Mouse (Mus musculus): ENCODE measurements at regions not wholly inside any gene's neighbourhood (a gene's known extent, or its start where the extent isn't known, plus 50 kb on each side); places are given as distances from the start of the nearest gene placed in this dataset.
"Not testable (repeated sequence)": the region's sequence is repeated elsewhere in the genome, so short reads cannot be mapped to it uniquely, and the experiment has no call there.

DNA sequence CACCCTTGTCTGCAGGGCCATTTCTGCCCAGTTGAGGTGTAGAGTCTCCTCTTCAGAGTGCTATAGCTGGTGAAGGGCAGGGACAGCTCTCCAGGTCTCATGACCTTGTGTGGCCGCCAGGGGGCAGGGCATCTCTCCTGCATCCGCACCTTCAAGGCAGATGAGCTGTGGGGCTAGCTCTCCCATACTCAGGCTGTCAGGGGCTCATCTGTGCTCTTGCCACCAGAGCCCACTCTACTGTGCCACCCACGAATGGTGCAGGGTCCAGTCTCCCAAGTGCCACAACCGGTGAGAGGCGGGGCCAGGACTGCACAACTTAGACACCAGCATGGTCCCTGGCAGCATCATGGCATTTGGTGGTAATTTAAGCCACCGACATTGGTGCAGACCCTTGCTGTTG, 111.3 kb downstream of the Syt10 start:
- Histone ChIP-seq H3K4me1 (replicated peaks; ENCODE audit: control insufficient read depth, insufficient read depth, low read length) (no peaks in the 10 kb centered on the region), H3K36me3 (ENCODE audit: control insufficient read depth, insufficient read depth, low read length) (no peaks in the 10 kb centered on the region), H3K4me3 (ENCODE audit: low read depth, low read length) (no peak overlapping the region), H3K4me2 (replicated peaks; ENCODE audit: low read depth, low read length) (no peak overlapping the region), H3K27me3 (ENCODE audit: control insufficient read depth, insufficient read depth, low read length) (no peaks in the 10 kb centered on the region), H3K27ac (ENCODE audit: low read depth, low read length) (no peak overlapping the region), H3K9me3 (ENCODE audit: control insufficient read depth, low read length) (no peaks in the 10 kb centered on the region), H3K9ac (ENCODE audit: low read depth, low read length) (no peak overlapping the region)
- DNase-seq (ENCODE audit: low spot score), result peak; percentile 71
- 39% methylated on average over 6 of the region's 6 CpGs for WGBS
- ATAC-seq (ENCODE audit: low FRiP score), result peak; percentile 70

GRCm38 (mm10) chr15:89724356-89724755, 117.3 kb downstream of the Syt10 start:
- H3K36me3 ChIP-seq (ENCODE audit: control insufficient read depth, insufficient read depth, low read length), result no peaks in the 10 kb centered on the region
- DNase-seq (ENCODE audit: low spot score) (no peak), ATAC-seq (ENCODE audit: low FRiP score) (no peak)
- H3K27me3 ChIP-seq (ENCODE audit: control insufficient read depth, insufficient read depth, low read length), result no peaks in the 10 kb centered on the region
- no peaks in the 10 kb centered on the region for H3K9me3 ChIP-seq (ENCODE audit: control insufficient read depth, low read length)
- 59% methylated on average over 12 of the region's 12 CpGs for WGBS
- no peak overlapping the region for H3K4me3 ChIP-seq (ENCODE audit: low read depth, low read length)
- H3K4me1 ChIP-seq (replicated peaks; ENCODE audit: control insufficient read depth, insufficient read depth, low read length), result no peaks in the 10 kb centered on the region
- H3K4me2 ChIP-seq (replicated peaks; ENCODE audit: low read depth, low read length), result no peak overlapping the region
- no peak overlapping the region for H3K9ac ChIP-seq (ENCODE audit: low read depth, low read length)
- H3K27ac ChIP-seq (ENCODE audit: low read depth, low read length), result no peak overlapping the region

GRCm38 (mm10) chr15:89697221-89697620, 105.5 kb upstream of the Rabl2 start:
- no peak overlapping the region for H3K4me2 ChIP-seq (replicated peaks; ENCODE audit: low read depth, low read length)
- H3K4me1 ChIP-seq (replicated peaks; ENCODE audit: control insufficient read depth, insufficient read depth, low read length), result no peaks in the 10 kb centered on the region
- no peak overlapping the region for H3K27ac ChIP-seq (ENCODE audit: low read depth, low read length)
- no peak overlapping the region for H3K9ac ChIP-seq (ENCODE audit: low read depth, low read length)
- no peak overlapping the region for H3K4me3 ChIP-seq (ENCODE audit: low read depth, low read length)
- peaks cover 2% of the 10 kb centered on the region; the same call in 1 of the 2 replicates for H3K9me3 ChIP-seq (ENCODE audit: control insufficient read depth, low read length)
- ATAC-seq (ENCODE audit: low FRiP score), result no peak
- DNase-seq (ENCODE audit: low spot score), result no peak
- H3K27me3 ChIP-seq (ENCODE audit: control insufficient read depth, insufficient read depth, low read length), result no peaks in the 10 kb centered on the region
- WGBS, result 85% methylated on average over 2 of the region's 2 CpGs
- H3K36me3 ChIP-seq (ENCODE audit: control insufficient read depth, insufficient read depth, low read length), result no peaks in the 10 kb centered on the region

DNA sequence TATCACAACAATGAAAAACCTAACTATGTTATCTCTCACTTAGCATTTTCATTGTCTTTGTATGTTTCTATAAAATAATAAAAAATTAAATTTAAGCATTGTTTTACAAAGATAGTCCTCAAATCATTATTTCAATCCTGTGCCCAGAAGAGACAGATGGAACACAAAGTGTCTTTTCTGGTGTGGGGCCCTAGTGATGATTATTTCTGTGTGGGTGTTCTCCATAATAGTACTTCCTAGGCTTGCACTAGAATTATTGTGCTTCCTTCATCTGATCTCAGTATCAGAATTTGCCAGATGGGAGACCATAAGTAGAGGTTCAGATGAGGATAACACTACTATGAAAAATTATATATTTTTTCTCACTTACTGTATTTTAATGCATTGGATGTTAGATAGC, 84.6 kb upstream of the Rabl2 start:
- ATAC-seq (ENCODE audit: low FRiP score), result no peak

GRCm38 (mm10) chr15:89656558-89656957, 64.8 kb upstream of the Rabl2 start:
- not testable (repeated sequence) for H3K27ac ChIP-seq (ENCODE audit: low read depth, low read length); H3K9ac ChIP-seq (ENCODE audit: low read depth, low read length); ATAC-seq (ENCODE audit: low FRiP score); H3K4me2 ChIP-seq (replicated peaks; ENCODE audit: low read depth, low read length); H3K4me3 ChIP-seq (ENCODE audit: low read depth, low read length); H3K4me1 ChIP-seq (replicated peaks; ENCODE audit: control insufficient read depth, insufficient read depth, low read length); DNase-seq (ENCODE audit: low spot score); H3K27me3 ChIP-seq (ENCODE audit: control insufficient read depth, insufficient read depth, low read length); H3K36me3 ChIP-seq (ENCODE audit: control insufficient read depth, insufficient read depth, low read length); H3K9me3 ChIP-seq (ENCODE audit: control insufficient read depth, low read length)
- WGBS, result 81% methylated on average over 1 of the region's 1 CpGs

More for the DNA sequence above, 84.6 kb upstream of the Rabl2 start:
- Histone ChIP-seq H3K27me3 (ENCODE audit: control insufficient read depth, insufficient read depth, low read length) (no peaks in the 10 kb centered on the region), H3K9me3 (ENCODE audit: control insufficient read depth, low read length) (no peaks in the 10 kb centered on the region), H3K4me1 (replicated peaks; ENCODE audit: control insufficient read depth, insufficient read depth, low read length) (no peaks in the 10 kb centered on the region), H3K9ac (ENCODE audit: low read depth, low read length) (no peak overlapping the region), H3K27ac (ENCODE audit: low read depth, low read length) (no peak overlapping the region), H3K4me3 (ENCODE audit: low read depth, low read length) (no peak overlapping the region), H3K4me2 (replicated peaks; ENCODE audit: low read depth, low read length) (no peak overlapping the region), H3K36me3 (ENCODE audit: control insufficient read depth, insufficient read depth, low read length) (no peaks in the 10 kb centered on the region)
- DNase-seq (ENCODE audit: low spot score), result no peak

Measured in hindbrain, embryonic 11.5 days (tissue).